Mouse (Mus musculus): ENCODE data around the gene Car10.

GRCm38 (mm10) chr11:93522501-93522900 is 424.7 kb downstream of the Car10 start:
- TF ChIP-seq POLR2A (IDR thresholded peaks at IDR 0.05; ENCODE audit: low read depth, low read length) = no peak
- no peak for TF ChIP-seq CTCF (IDR thresholded peaks at IDR 0.05; ENCODE audit: extremely low read depth, insufficient read length, insufficient replicate concordance, low read depth, low read length)

Data from small intestine, adult 2 months (tissue).